Mouse (Mus musculus) heart, adult 2 months (tissue): ENCODE data around the gene Cd38.

Experiments used
- CTCF ChIP-seq: fragments of 200-600 bp; IDR thresholded peaks from 2 replicates; pipeline ENCODE4 v1.8.1; 2022; ENCODE audit warnings: antibody characterized with exemption, mild to moderate bottlenecking, moderate library complexity
- EP300 ChIP-seq: fragments of 200-500 bp; IDR thresholded peaks from 2 replicates; pipeline ENCODE4 v1.6.1; 2011; ENCODE audit warnings: low read depth, low read length, control low read depth; ENCODE audit not compliant: insufficient read depth
- POLR2A ChIP-seq: fragments of 200-500 bp; IDR thresholded peaks from 2 replicates; pipeline ENCODE4 v1.6.1; 2011; ENCODE audit warnings: mild to moderate bottlenecking, low read depth, low read length, control low read depth; ENCODE audit not compliant: insufficient read depth

DNA sequence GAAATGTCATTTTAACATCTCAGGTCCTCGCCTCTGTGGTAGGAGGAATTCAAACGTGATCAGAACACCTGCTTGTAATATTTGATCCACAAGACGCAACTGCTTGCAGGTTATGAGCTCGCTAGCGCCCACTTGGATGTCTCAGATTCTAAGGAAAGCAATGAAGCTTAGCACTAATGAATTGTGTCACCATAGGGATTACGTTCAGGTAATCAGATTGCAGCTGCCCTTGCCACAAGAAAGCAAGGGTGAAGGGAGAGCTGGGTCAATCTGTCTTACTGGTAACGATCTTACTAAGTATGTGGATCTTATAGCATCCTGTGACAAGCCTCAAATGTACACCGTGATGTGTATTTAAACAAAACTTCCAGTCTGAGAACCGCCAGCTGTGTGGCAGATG, 41.0 kb upstream of the Cd38 start:
- TF ChIP-seq POLR2A: no peak
- no peak for TF ChIP-seq CTCF
- no peak for TF ChIP-seq EP300
